Mouse (Mus musculus) effector memory CD4-positive, alpha-beta T cell, adult 7 months (primary cell): ENCODE data around the gene Taf15. TPM values are rescaled to one million over a fixed set of nuclear protein-coding genes. Genes with fewer than 3 reads are reported as not detected.

Experiments used
- polyA plus RNA-seq: library from polyadenylated mRNA; unstranded; fragments of 100-300 nt; shearing (Covaris generic); gene quantifications from one replicate; pipeline ENCODE4 v1.2.1, GENCODE M21; 2017

Gene Taf15
- polyA plus RNA-seq: 21.3 TPM

GRCm38 (mm10) chr11:83472324-83473234, at the start of gene Taf15:
Gene Taf15 (plus strand): TSS chr11:83473086.

GRCm38 (mm10) chr11:83429355-83429754, 43.5 kb upstream of the Taf15 start, which contains the start of gene Gas2l2:
Gene Gas2l2 (minus strand): TSS chr11:83429455.

GRCm38 (mm10) chr11:83437377-83437776, 35.5 kb upstream of the Taf15 start, which contains the start of gene 1700020L24Rik:
Gene 1700020L24Rik (plus strand): TSS chr11:83437677.

GRCm38 (mm10) chr11:83462711-83463244, 10.1 kb upstream of the Taf15 start, which contains the start of gene Mmp28:
Gene Mmp28 (minus strand): TSS chr11:83463071.

GRCm38 (mm10) chr11:83522075-83522474, 49.2 kb downstream of the Taf15 start, which contains the start of gene Heatr9:
Gene Heatr9 (minus strand): TSS chr11:83522175.

GRCm38 (mm10) chr11:83530360-83530759, 57.5 kb downstream of the Taf15 start, which contains the start of gene Ccl5:
Gene Ccl5 (minus strand): TSS chr11:83530518.

Other genes starting within 250 kb of the Taf15 start
- gene Slfn14, start 186.4 kb upstream of the Taf15 start, polyA plus RNA-seq: not detected
- 41.8 TPM for gene Ap2b1, start 174.1 kb upstream of the Taf15 start, polyA plus RNA-seq
- gene Pex12, start 170.5 kb upstream of the Taf15 start, polyA plus RNA-seq: 12.9 TPM
- gene Rasl10b, start 63.9 kb upstream of the Taf15 start, polyA plus RNA-seq: not detected
- gene Gas2l2, start 43.6 kb upstream of the Taf15 start, polyA plus RNA-seq: 0.29 TPM
- 1.1 TPM for gene 1700020L24Rik, start 35.4 kb upstream of the Taf15 start, polyA plus RNA-seq
- not detected for gene Mmp28, start 10.0 kb upstream of the Taf15 start, polyA plus RNA-seq
- gene Heatr9, start 49.1 kb downstream of the Taf15 start, polyA plus RNA-seq: 1.3 TPM
- 3,826 TPM for gene Ccl5, start 57.4 kb downstream of the Taf15 start, polyA plus RNA-seq
- gene Ccl9, start 105.5 kb downstream of the Taf15 start, polyA plus RNA-seq: 1.7 TPM
- not detected for gene Ccl6, start 120.0 kb downstream of the Taf15 start, polyA plus RNA-seq
- gene Rpl9-ps1, start 172.5 kb downstream of the Taf15 start, polyA plus RNA-seq: not detected
- gene Ccl3, start 176.3 kb downstream of the Taf15 start, polyA plus RNA-seq: 45.8 TPM
- 203 TPM for gene Ccl4, start 189.5 kb downstream of the Taf15 start, polyA plus RNA-seq
- gene Wfdc17, start 230.9 kb downstream of the Taf15 start, polyA plus RNA-seq: not detected
- not detected for gene Wfdc18, start 235.9 kb downstream of the Taf15 start, polyA plus RNA-seq